Mouse (Mus musculus) gonadal fat pad, adult 2 months (tissue): ENCODE results near the gene Swi5. TPM values are rescaled to one million over a fixed set of nuclear protein-coding genes. Genes with fewer than 3 reads are reported as not detected.
"Not testable (repeated sequence)": the region's sequence is repeated elsewhere in the genome, so short reads cannot be mapped to it uniquely, and the experiment has no call there.

ENCODE experiments used
- DNase-seq: peaks from one replicate; pipeline ENCODE4 v3.0.0-alpha.2; 2012; ENCODE audit warnings: low read depth
- polyA plus RNA-seq: library from polyadenylated mRNA; depleted of rRNA; stranded (reverse); fragments of >200 nt; gene quantifications from 2 replicates; pipeline ENCODE4 v1.2.3, GENCODE M21; 2012

Swi5 gene
- polyA plus RNA-seq, 1 experiment, result 293 TPM

GRCm38 (mm10) chr2:32311443-32312317, 23.8 kb upstream of the Swi5 start:
- DNase-seq, result no peak

- DNase-seq, result no peak
These were observed 22.4 kb upstream of the Swi5 start for GRCm38 (mm10) chr2:32310096-32310845.

- DNase-seq, result no peak
These were observed 21.1 kb upstream of the Swi5 start for GRCm38 (mm10) chr2:32308870-32309568.

- DNase-seq, result no peak
These were observed 20.3 kb upstream of the Swi5 start for GRCm38 (mm10) chr2:32307941-32308760.

GRCm38 (mm10) chr2:32307247-32307798, 19.4 kb upstream of the Swi5 start:
- DNase-seq, result no peak

GRCm38 (mm10) chr2:32306176-32306575, 18.3 kb upstream of the Swi5 start:
- DNase-seq, result no peak

GRCm38 (mm10) chr2:32305668-32306067, 17.8 kb upstream of the Swi5 start:
- DNase-seq, result no peak

- DNase-seq, result no peak
These were observed 16.4 kb upstream of the Swi5 start for GRCm38 (mm10) chr2:32304145-32304832.

GRCm38 (mm10) chr2:32302952-32303351, 15.1 kb upstream of the Swi5 start:
- no peak for DNase-seq

- DNase-seq, result no peak
These were observed 11.6 kb upstream of the Swi5 start for GRCm38 (mm10) chr2:32299469-32299868.

- DNase-seq, result not testable (repeated sequence)
These were observed 8.0 kb upstream of the Swi5 start for GRCm38 (mm10) chr2:32295842-32296241.

- no peak for DNase-seq
These were observed 7.4 kb upstream of the Swi5 start for GRCm38 (mm10) chr2:32295285-32295684.

- no peak for DNase-seq
These were observed 6.5 kb upstream of the Swi5 start for GRCm38 (mm10) chr2:32294348-32294747.

- no peak for DNase-seq
These were observed 1.7 kb upstream of the Swi5 start for GRCm38 (mm10) chr2:32289578-32289977.

GRCm38 (mm10) chr2:32288371-32288931, 576 bp upstream of the Swi5 start:
- no peak for DNase-seq

- no peak for DNase-seq
These were observed 488 bp downstream of the Swi5 start, which contains the start of gene Golga2 for GRCm38 (mm10) chr2:32287334-32287840. Gene Golga2 (plus strand): TSS chr2:32287384.

GRCm38 (mm10) chr2:32283986-32284385, 3.9 kb downstream of the Swi5 start:
- no peak for DNase-seq

- no peak for DNase-seq
These were observed 5.1 kb downstream of the Swi5 start for GRCm38 (mm10) chr2:32282727-32283126.

GRCm38 (mm10) chr2:32282289-32282688, 5.6 kb downstream of the Swi5 start:
- no peak for DNase-seq

- no peak for DNase-seq
These were observed 12.1 kb downstream of the Swi5 start for GRCm38 (mm10) chr2:32275823-32276222.
